Mouse (Mus musculus) spleen, postnatal 14 days (tissue): ENCODE results near the gene Arhgef25.

Experiments
- DNase-seq, 2 experiments: peaks; one replicate each; pipeline ENCODE4 v3.0.0; 2021 to 2022; ENCODE audit warnings: low spot score in 2 of 2

Arhgef25 gene

GRCm38 (mm10) chr10:127186451-127186850 is 3.4 kb downstream of the Arhgef25 start:
- DNase-seq = no peak

- DNase-seq = no peak
Observed at GRCm38 (mm10) chr10:127185506-127185905, 4.4 kb downstream of the Arhgef25 start.

- no peak for DNase-seq
Observed at GRCm38 (mm10) chr10:127185101-127185500, 4.8 kb downstream of the Arhgef25 start.

- no peak for DNase-seq
Observed at GRCm38 (mm10) chr10:127183759-127184158, 6.1 kb downstream of the Arhgef25 start.

GRCm38 (mm10) chr10:127182624-127183023 is 7.3 kb downstream of the Arhgef25 start:
- no peak for DNase-seq

GRCm38 (mm10) chr10:127181566-127181965 is 8.3 kb downstream of the Arhgef25 start:
- no peak for DNase-seq

- no peak for DNase-seq
Observed at GRCm38 (mm10) chr10:127180695-127181047, 9.2 kb downstream of the Arhgef25 start.

- no peak for DNase-seq
Observed at GRCm38 (mm10) chr10:127179871-127180694, 9.8 kb downstream of the Arhgef25 start, which contains the start of gene Slc26a10. Slc26a10 (minus strand) TSS chr10:127180645.

- DNase-seq = no peak
Observed at GRCm38 (mm10) chr10:127178286-127179027, 11.4 kb downstream of the Arhgef25 start.

- DNase-seq = peak in 1 of 2 experiments; percentile 50
Observed at GRCm38 (mm10) chr10:127177719-127178118, 12.2 kb downstream of the Arhgef25 start.

GRCm38 (mm10) chr10:127177235-127177634 is 12.6 kb downstream of the Arhgef25 start:
- no peak for DNase-seq

GRCm38 (mm10) chr10:127176756-127177155 is 13.1 kb downstream of the Arhgef25 start:
- DNase-seq = no peak

GRCm38 (mm10) chr10:127176228-127176627 is 13.7 kb downstream of the Arhgef25 start:
- no peak for DNase-seq

- DNase-seq = no peak
Observed at GRCm38 (mm10) chr10:127174170-127174569, 15.7 kb downstream of the Arhgef25 start.

- DNase-seq = no peak
Observed at GRCm38 (mm10) chr10:127173148-127174065, 16.5 kb downstream of the Arhgef25 start.

GRCm38 (mm10) chr10:127171631-127172200 is 18.2 kb downstream of the Arhgef25 start:
- DNase-seq = peak in 1 of 2 experiments; percentile 6

- DNase-seq = peak; percentile 65 to 79
Observed at GRCm38 (mm10) chr10:127170837-127171272, 19.0 kb downstream of the Arhgef25 start.

- DNase-seq = peak in 1 of 2 experiments; percentile 19
Observed at GRCm38 (mm10) chr10:127170002-127170401, 19.9 kb downstream of the Arhgef25 start.

- peak in 1 of 2 experiments; percentile 6 for DNase-seq
Observed at GRCm38 (mm10) chr10:127167614-127168192, 22.2 kb downstream of the Arhgef25 start.

GRCm38 (mm10) chr10:127166771-127167613 is 22.9 kb downstream of the Arhgef25 start:
- DNase-seq = peak in 1 of 2 experiments; percentile 6
